Mouse (Mus musculus) heart, embryonic 11.5 days (tissue): ENCODE results near the gene Gas2. TPM values are rescaled to one million over a fixed set of nuclear protein-coding genes. Genes with fewer than 3 reads are reported as not detected.

Experiments used
- ATAC-seq: fragments of 200-750 bp; cut with Nextera tagmentation; replicated peaks from 2 replicates; pipeline ENCODE4 v1.8.0; 2017; ENCODE audit warnings: moderate library complexity; ENCODE audit not compliant: insufficient number of reproducible peaks, low FRiP score, low TSS enrichment
- H3K27ac ChIP-seq: fragments of 300-500 bp; sonication (generic); 2 replicates; pipeline ENCODE4 v1.5.1; 2014; ENCODE audit warnings: mild to moderate bottlenecking, low read depth, low read length
- H3K27me3 ChIP-seq: fragments of 300-500 bp; sonication (generic); 2 replicates; pipeline ENCODE4 v1.6.1; 2014; ENCODE audit warnings: mild to moderate bottlenecking, low read length, mixed read lengths; ENCODE audit not compliant: control insufficient read depth, insufficient read depth
- H3K36me3 ChIP-seq: fragments of 300-500 bp; sonication (generic); 2 replicates; pipeline ENCODE4 v1.6.1; 2014; ENCODE audit warnings: mild to moderate bottlenecking, low read length, moderate library complexity, mixed read lengths; ENCODE audit not compliant: control insufficient read depth, insufficient read depth
- H3K4me1 ChIP-seq: fragments of 300-500 bp; sonication (generic); 2 replicates; pipeline ENCODE4 v1.6.1; 2014; ENCODE audit warnings: low read length; ENCODE audit not compliant: control insufficient read depth, insufficient read depth
- H3K4me2 ChIP-seq: fragments of 300-500 bp; sonication (generic); 2 replicates; pipeline ENCODE4 v1.6.1; 2014; ENCODE audit warnings: mild to moderate bottlenecking, moderate library complexity
- H3K4me3 ChIP-seq: fragments of 300-500 bp; sonication (generic); 2 replicates; pipeline ENCODE4 v1.5.1; 2014; ENCODE audit warnings: low read depth, low read length
- H3K9ac ChIP-seq: fragments of 300-500 bp; sonication (generic); 2 replicates; pipeline ENCODE4 v1.6.1; 2014; ENCODE audit warnings: mild to moderate bottlenecking, low read depth, low read length, moderate library complexity
- H3K9me3 ChIP-seq: fragments of 300-500 bp; sonication (generic); replicated peaks from 2 replicates; pipeline ENCODE4 v1.6.1; 2016; ENCODE audit warnings: low read length; ENCODE audit not compliant: control insufficient read depth
- WGBS: fragments of 180-500 bp; shearing (Covaris S2); extraction: QIAGEN DNeasy Blood & Tissue Kit; methylation state at CpG from one replicate; pipeline ENCODE4 v1.1.7; 2014; ENCODE audit not compliant: insufficient replicate concordance; 5-methylcytosine and 5-hydroxymethylcytosine counted together
- polyA plus RNA-seq: library from polyadenylated mRNA; unstranded; fragments of >200 nt; fragmentation: Nextera tagmentation; extraction: Ambion mirVana; gene quantifications from 2 replicates; pipeline ENCODE4 v1.2.1, GENCODE M21; 2014

Gene Gas2
- polyA plus RNA-seq, 1 experiment from 2014 or later, result 9.9 TPM

DNA sequence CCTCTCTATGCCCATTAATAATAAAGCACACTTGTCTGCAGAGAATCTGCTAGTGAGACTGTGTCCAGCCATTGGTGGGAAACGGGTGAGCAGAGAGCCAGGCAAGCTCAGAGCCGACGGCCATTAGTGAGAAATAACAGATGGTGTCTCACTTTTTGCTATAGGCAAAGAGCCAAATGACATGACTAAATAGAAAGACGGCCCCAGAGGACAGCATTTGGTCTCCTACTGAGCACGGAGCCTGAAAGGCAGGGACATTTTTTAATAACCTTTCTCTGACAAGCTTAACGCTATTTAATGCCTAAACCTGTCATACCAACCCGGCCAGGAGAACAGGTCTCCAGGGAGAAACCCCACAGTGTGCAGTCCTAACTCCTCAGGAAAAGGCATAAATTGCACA, 29.9 kb upstream of the Gas2 start:
- ATAC-seq, result no peak
- no peaks in the 10 kb centered on the region for H3K36me3 ChIP-seq
- WGBS, result 56% methylated on average over 7 of the region's 7 CpGs

GRCm38 (mm10) chr7:51840515-51840914, 21.3 kb upstream of the Gas2 start:
- no peak overlapping the region for H3K27ac ChIP-seq
- H3K4me1 ChIP-seq, result no peaks in the 10 kb centered on the region
- no peaks in the 10 kb centered on the region for H3K9me3 ChIP-seq
- WGBS, result 83% methylated on average over 7 of the region's 7 CpGs
- no peak for ATAC-seq
- H3K36me3 ChIP-seq, result no peaks in the 10 kb centered on the region
- H3K27me3 ChIP-seq, result no peaks in the 10 kb centered on the region
- no peak overlapping the region for H3K4me3 ChIP-seq
- no peak overlapping the region for H3K9ac ChIP-seq
- H3K4me2 ChIP-seq, result no peak overlapping the region

More for the DNA sequence above, 29.9 kb upstream of the Gas2 start:
- no peaks in the 10 kb centered on the region for H3K27me3 ChIP-seq
- no peak overlapping the region for H3K4me3 ChIP-seq
- H3K4me1 ChIP-seq, result no peaks in the 10 kb centered on the region
- H3K9me3 ChIP-seq, result no peaks in the 10 kb centered on the region
- H3K4me2 ChIP-seq, result no peak overlapping the region
- H3K27ac ChIP-seq, result no peak overlapping the region
- no peak overlapping the region for H3K9ac ChIP-seq

- ATAC-seq, result no peak
- H3K27me3 ChIP-seq, result no peaks in the 10 kb centered on the region
- no peak overlapping the region for H3K27ac ChIP-seq
- no peaks in the 10 kb centered on the region for H3K36me3 ChIP-seq
- H3K4me2 ChIP-seq, result no peak overlapping the region
- H3K9ac ChIP-seq, result no peak overlapping the region
- H3K9me3 ChIP-seq, result no peaks in the 10 kb centered on the region
- 71% methylated on average over 6 of the region's 6 CpGs for WGBS
- H3K4me3 ChIP-seq, result no peak overlapping the region
- H3K4me1 ChIP-seq, result no peaks in the 10 kb centered on the region
Observed at GRCm38 (mm10) chr7:51850877-51851276, 10.9 kb upstream of the Gas2 start.

- no peaks in the 10 kb centered on the region for H3K9me3 ChIP-seq
- no peak overlapping the region for H3K4me2 ChIP-seq
- no peak overlapping the region for H3K9ac ChIP-seq
- ATAC-seq, result no peak
- H3K4me1 ChIP-seq, result no peaks in the 10 kb centered on the region
- H3K27ac ChIP-seq, result no peak overlapping the region
- WGBS, result 87% methylated on average over 5 of the region's 5 CpGs
- H3K4me3 ChIP-seq, result no peak overlapping the region
- no peaks in the 10 kb centered on the region for H3K36me3 ChIP-seq
- H3K27me3 ChIP-seq, result no peaks in the 10 kb centered on the region
Observed at GRCm38 (mm10) chr7:51851890-51852507, 9.8 kb upstream of the Gas2 start.

DNA sequence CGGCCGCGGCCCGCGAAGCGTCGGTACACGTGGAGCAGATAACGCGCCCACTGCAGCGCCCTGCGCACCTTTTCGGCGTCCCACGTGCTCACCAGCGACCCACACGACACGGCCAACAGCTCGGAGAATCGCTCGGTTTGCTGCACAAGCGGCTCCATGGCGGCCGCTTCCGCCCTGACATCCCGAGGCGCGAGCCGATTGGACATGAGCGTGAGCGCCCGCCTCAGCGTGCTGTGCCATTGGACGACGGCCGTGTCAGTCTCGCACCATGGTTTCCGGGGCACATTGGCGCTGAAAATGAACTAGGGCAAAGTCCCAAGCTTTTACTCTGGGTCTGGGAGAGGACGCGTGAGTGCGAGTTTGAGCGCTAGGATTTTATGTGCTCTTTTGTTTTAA, 280 bp downstream of the Gas2 start, which contains the start of gene Fancf:
Fancf (minus strand) TSS at position 171 of the 396 bp plus-strand sequence.
- Histone ChIP-seq H3K36me3 (no peaks in the 10 kb centered on the region; the same call in 1 of the 2 replicates), H3K27me3 (no peaks in the 10 kb centered on the region), H3K9ac (peak within 1 kb of the TSS; percentile 89), H3K27ac (peak within 1 kb of the TSS; percentile 96), H3K4me1 (peaks cover 5% of the 10 kb centered on the region), H3K9me3 (no peaks in the 10 kb centered on the region), H3K4me3 (peak within 1 kb of the TSS; percentile 71), H3K4me2 (peak within 1 kb of the TSS; percentile 79)
- WGBS, result under 1% methylated on average over 43 of the region's 43 CpGs
- peak; percentile 99 for ATAC-seq

- H3K27ac ChIP-seq, result no peak overlapping the region
- ATAC-seq, result no peak
Observed at GRCm38 (mm10) chr7:51862842-51863241, 1.0 kb downstream of the Gas2 start.

GRCm38 (mm10) chr7:51865336-51865735, 3.5 kb downstream of the Gas2 start:
- H3K4me2 ChIP-seq, result no peak overlapping the region
- H3K27me3 ChIP-seq, result no peaks in the 10 kb centered on the region
- no peak for ATAC-seq
- H3K4me1 ChIP-seq, result peaks cover 5% of the 10 kb centered on the region
- no peaks in the 10 kb centered on the region for H3K9me3 ChIP-seq
- 75% methylated on average over 1 of the region's 1 CpGs for WGBS
- no peak overlapping the region for H3K27ac ChIP-seq
- no peak overlapping the region for H3K4me3 ChIP-seq
- no peaks in the 10 kb centered on the region; the same call in 1 of the 2 replicates for H3K36me3 ChIP-seq
- no peak overlapping the region for H3K9ac ChIP-seq

More at GRCm38 (mm10) chr7:51862842-51863241, 1.0 kb downstream of the Gas2 start:
- H3K36me3 ChIP-seq, result no peaks in the 10 kb centered on the region; the same call in 1 of the 2 replicates
- peak overlapping the region; percentile 71 for H3K4me3 ChIP-seq
- no peaks in the 10 kb centered on the region for H3K9me3 ChIP-seq
- peaks cover 5% of the 10 kb centered on the region for H3K4me1 ChIP-seq
- peak overlapping the region; percentile 89 for H3K9ac ChIP-seq
- no peaks in the 10 kb centered on the region for H3K27me3 ChIP-seq
- peak overlapping the region; percentile 79 for H3K4me2 ChIP-seq
- 61% methylated on average over 3 of the region's 3 CpGs for WGBS

DNA sequence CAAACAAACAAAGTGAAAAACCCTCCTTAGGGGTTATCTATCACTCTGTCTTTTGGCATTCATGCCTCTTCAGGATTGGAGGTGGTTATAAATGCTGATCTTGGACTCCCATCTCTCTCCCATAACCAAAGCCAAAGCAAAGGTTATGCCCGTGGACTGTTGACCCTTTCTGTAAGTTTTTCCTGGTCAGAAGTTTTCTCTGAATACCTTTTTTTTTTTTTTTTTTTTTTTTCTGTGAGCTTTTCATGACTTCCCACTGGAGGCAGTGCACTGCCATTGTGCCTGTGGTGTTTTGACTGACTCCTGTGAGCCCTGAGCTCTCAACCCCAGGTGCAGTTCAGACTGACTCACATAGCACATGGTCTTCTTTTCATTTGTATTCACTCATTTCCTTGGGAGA, 6.2 kb downstream of the Gas2 start:
- Histone ChIP-seq H3K9me3 (no peaks in the 10 kb centered on the region), H3K27me3 (no peaks in the 10 kb centered on the region), H3K27ac (no peak overlapping the region), H3K4me3 (no peak overlapping the region), H3K4me1 (no peaks in the 10 kb centered on the region), H3K4me2 (no peak overlapping the region), H3K9ac (no peak overlapping the region), H3K36me3 (no peaks in the 10 kb centered on the region)
- ATAC-seq, result no peak
- WGBS, result 90% methylated on average over 1 of the region's 1 CpGs

GRCm38 (mm10) chr7:51872041-51872440, 10.2 kb downstream of the Gas2 start:
- Histone ChIP-seq H3K9me3 (no peaks in the 10 kb centered on the region), H3K4me1 (no peaks in the 10 kb centered on the region), H3K4me2 (no peak overlapping the region), H3K27me3 (no peaks in the 10 kb centered on the region), H3K4me3 (no peak overlapping the region), H3K27ac (no peak overlapping the region), H3K36me3 (no peaks in the 10 kb centered on the region), H3K9ac (no peak overlapping the region)
- WGBS, result 83% methylated on average over 1 of the region's 1 CpGs
- ATAC-seq, result no peak
